Mouse (Mus musculus): ENCODE data around the gene Drg1.

DNA sequence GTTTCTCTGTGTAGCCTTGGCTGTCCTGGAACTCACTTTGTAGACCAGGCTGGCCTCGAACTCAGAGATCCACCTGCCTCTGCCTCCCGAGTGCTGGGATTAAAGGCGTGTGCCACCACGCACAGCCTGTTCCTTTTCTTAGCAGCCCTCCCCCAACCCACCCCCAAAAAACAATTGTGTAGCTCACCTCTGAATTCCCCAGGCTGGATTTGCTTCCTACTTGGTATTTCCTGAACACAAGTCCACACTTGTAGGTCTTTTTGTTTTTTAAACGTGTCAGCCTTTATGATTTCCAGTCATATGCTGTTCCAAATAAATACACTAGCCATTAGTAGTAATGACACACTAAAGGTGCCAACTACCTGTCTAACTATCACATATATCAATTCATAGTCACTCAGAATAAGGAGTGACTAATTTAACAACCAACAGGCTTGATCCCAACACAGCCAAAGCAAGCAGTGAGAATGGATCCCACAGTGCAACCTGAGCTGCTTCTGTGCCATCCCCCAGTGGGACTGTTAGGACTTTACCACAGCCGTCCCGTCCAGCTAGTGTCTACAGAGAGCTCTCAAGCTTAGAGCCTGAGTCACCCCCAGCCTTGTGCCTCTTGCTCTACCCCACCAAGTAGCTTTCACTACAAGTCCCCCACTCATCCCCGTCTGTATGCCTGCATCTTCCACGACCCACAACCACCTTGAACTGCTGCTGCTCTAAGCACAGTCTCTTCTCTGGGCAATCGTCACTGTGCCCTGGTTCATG lies 45.6 kb upstream of the Drg1 start:
- TF ChIP-seq CTCF (IDR thresholded peaks at IDR 0.05; ENCODE audit: borderline replicate concordance, insufficient read depth, low read depth, low read length): no peak
- no peak for TF ChIP-seq POLR2A (IDR thresholded peaks at IDR 0.05; ENCODE audit: borderline replicate concordance, insufficient read depth, low read length)
